Mouse (Mus musculus) gastrocnemius, postnatal 36 days (tissue): ENCODE results near the gene Armc7. TPM values are rescaled to one million over a fixed set of nuclear protein-coding genes. Genes with fewer than 3 reads are reported as not detected.
"Not testable (repeated sequence)": the region's sequence is repeated elsewhere in the genome, so short reads cannot be mapped to it uniquely, and the experiment has no call there.

ENCODE experiments used
- DNase-seq, 2 experiments: peaks; one replicate each; pipeline ENCODE4 v3.0.0; 2022
- intact Hi-C: fragments of 180-260 bp; cut with DNase I; formaldehyde crosslinking; loops from one replicate; pipeline ENCODE4 v1.15.1; 2025
- total RNA-seq, 2 experiments: library from RNA; stranded (reverse); gene quantifications; 2 replicates each; pipeline ENCODE4 v1.2.3; 2021

Armc7 gene
- total RNA-seq, 2 experiments from 2014 or later: 0.89 to 1.2 TPM

DNA sequence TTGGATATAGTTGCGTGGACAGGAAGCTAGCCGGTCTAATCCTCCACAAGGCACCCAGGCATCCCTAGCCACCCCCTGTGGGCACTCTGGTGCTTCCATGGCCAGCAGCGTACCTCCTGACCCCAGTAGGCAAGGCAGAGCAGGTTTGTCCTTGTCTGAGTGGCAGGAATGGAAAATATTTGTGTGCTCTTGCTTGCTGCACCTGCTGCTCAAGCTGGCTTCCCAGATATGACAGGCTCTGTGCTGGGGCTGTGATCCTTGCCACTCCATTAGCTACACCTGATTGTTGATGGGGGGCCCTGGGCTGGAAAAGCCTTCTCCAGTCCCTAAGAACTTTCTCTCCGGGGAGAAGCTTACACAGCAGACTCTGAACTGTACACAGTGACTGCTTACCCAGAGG is 22.2 kb upstream of the Armc7 start:
- intact Hi-C loops: no loop called here
- DNase-seq: no peak

DNA sequence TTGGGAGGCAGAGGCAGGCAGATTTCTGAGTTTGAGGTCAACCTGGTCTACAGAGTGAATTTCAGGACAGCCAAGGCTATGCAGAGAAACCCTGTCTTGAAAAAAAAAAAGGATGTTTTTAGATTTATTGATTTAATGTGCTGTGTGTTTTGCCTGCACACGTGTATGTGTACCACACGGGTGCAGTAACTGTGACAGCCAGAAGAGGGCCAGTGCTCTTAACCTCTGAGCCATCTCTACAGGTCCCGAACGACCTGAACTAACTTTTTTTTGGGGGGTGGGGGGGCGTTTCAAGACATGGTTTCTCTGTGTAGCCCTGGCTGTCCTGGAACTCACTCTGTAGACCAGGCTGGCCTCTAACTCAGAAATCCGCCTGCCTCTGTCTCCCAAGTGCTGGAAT is 20.6 kb upstream of the Armc7 start:
- intact Hi-C loops, DNase-seq: not testable (repeated sequence)

DNA sequence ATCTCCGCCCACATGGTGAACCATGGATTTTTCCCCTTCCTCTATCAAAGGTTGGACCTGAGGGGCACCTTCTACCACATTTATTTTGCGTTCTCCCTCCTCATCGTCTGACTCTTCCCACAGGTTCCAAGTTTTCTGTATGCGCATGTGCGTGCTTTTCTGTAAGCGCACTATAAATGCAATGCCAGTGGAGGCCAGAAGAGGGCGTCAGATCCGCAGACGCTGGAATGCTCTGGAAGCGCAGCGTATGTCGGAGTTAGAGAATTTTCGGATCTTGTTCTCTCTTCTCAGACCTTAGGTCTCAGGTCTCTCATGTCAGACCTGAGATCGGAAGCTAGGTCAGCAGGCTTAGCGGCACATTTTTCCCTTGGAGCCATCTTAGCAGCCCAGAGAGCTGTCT is 19.8 kb upstream of the Armc7 start:
- intact Hi-C loops: no loop called here
- no peak for DNase-seq

DNA sequence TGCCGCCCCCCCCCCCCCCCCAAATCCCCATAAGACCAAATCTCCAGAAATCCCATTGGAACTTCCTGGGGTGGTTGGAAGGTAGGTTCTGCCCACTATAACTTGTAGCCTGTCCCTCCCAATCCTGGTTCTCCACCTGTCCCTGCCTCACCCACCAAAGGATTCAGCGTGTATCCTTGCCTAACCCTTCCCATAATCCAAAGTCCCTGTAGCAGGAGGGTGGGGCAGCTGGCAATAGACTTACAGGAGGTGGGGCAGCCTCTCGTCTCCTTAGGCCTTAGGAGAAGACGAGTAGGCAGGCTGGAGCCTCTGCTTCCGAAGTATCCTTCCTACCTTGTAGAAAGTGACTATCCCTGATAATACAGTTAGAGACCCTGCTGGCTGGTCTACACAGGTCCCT is 19.3 kb upstream of the Armc7 start:
- intact Hi-C loops: no loop called here
- DNase-seq: no peak

DNA sequence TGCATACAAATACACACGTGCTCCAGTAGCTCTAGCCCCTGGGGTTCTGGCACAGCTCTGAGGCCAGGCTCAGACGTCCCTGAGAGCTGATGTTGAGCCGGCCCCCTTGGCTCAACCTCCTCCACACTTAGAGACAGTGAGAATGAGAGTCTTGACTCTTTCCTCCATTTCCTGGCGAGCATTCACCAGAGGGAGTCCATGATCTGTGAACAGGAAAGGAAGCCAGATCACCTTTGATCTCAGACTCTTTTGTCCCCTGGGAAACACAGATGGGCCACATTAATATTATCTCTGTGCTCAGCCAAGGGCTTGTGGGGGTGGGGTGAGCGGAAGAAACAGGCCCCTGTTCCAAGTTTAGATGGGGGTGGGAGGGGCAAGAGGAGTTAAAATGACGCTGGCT is 18.1 kb upstream of the Armc7 start:
- intact Hi-C loops: no loop called here
- DNase-seq: no peak

DNA sequence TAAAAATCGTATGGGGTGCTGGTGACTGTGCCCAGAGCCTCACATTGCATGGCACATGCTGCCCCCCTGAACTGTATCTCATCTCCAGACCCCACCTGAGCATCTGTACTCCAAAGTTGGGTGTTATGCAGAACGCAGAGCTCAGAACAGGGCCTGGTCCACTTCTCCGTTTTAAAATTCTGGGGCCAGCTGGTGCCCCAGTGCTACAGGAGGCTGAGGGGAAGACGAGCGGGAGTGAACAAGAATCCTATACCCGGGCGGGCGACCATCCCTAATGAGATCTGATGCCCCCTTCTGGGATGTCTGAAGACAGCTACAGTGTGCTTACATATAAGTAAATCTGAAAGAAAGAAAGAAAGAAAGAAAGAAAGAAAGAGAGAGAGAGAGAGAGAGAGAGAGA is 14.5 kb upstream of the Armc7 start:
- intact Hi-C loops: no loop called here

DNA sequence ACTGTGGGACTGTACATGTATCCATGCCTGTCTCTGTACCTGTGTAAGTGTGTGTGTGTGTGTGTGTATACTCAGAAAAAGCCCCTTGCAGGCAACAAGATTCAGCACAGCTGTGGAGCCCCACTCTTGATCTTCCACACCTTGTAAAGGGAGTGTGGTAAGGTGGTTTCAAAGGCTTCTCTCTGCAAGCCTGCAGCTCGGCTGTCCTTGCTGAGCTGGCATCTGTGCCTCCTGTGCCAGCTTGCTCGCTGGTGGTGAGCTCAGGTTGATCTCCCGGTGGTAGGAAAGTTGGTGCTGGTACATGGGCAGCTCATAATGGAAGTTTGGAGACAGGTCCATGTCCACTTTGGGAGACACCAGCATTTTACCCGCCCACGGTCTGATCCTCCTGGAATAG is 13.6 kb upstream of the Armc7 start:
- intact Hi-C loops: no loop called here
- DNase-seq: no peak

More for the DNA sequence above, 14.5 kb upstream of the Armc7 start:
- no peak for DNase-seq

DNA sequence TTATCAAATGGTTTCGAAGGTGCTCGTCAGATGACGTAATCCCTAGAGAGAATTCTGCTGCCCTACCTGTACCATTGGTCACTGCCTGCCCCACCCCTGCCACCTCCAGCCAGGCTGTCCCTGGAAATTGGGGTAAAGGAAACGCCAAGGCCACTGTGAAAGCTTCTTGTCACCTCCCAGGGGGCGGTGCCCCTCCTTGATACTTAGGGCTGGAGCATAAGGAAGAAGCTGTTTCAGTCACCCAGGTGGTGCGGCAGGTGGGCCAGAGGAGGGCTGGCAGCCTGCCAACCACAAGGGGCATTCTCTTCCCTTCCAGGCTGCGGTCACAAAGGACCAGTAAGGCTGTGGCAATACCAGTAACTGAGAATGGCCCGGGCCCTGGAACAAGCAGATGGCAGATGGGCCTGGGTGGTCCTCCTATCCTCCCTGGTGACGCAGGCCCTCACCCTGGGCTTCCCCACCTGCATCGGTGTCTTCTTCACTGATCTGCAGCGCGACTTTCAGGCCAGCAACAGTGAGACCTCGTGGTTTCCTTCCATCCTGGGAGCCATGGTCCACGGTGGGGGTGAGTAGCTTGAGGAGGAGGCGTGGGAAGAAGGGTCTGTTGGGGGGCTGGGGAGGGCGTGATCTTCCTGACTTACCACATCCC is 13.1 kb upstream of the Armc7 start, which contains the start of gene Slc16a5:
Gene Slc16a5 (plus strand): TSS at position 232 of the 649 bp plus-strand sequence.
- intact Hi-C loops: no loop called here
- no peak for DNase-seq

DNA sequence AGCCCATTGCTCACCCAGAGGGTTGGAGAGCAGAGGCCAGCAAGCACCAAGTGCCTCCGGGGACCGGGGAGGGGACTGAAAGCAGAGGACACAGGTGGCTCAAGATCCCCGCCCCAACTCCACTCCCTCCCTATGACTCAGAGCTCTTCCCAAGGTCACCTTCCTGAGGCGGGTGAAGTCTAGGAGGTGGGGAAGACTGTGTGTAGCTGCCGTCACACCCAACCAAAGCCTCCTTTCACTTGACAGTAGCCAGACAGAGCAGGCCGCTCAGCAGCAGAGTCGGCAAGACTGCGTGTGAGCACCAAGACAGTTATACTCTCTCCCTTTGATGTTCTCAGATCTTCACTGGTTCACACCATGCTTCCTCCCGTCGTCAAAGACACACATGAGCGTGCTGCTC is 12.1 kb upstream of the Armc7 start:
- DNase-seq: no peak
- intact Hi-C loops: no loop called here

DNA sequence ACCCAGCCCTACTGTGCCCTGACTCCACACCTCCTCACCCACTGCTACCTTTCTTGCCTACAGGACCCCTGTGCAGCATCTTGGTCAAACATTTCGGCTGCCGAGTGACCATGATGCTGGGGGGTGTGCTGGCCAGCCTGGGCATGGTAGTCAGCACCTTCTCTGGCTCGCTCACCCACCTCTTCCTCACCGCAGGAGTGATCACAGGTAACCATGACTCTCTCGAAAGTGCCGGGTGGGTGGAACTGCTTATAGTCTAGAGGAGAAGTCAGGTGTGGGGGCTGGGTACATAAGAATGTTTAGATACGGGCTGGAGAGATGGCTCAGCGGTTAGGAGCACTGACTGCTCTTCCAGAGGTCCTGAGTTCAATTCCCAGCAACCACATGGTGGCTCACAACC is 10.6 kb upstream of the Armc7 start:
- DNase-seq: no peak
- intact Hi-C loops: no loop called here

DNA sequence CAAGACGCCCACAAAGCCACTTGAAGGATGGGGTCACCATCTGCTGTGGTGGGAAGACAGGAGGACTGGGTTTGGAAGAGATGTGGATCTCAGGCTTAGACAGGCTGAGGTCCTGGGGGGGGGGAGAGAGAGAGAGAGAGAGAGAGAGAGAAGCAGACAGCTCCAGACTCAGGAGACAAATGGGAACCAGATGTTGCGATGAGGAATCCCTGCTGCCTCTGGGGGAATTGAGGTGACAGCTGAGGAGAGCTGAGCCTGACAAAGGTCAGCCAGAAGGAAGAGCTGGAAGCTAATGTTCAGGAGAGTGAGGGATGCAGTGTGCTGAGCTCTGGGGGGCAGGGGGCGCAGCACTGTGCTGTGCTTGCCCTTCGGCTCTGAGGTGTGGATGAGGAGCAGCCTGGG is 8.2 kb upstream of the Armc7 start:
- no peak for DNase-seq
- intact Hi-C loops: no loop called here

DNA sequence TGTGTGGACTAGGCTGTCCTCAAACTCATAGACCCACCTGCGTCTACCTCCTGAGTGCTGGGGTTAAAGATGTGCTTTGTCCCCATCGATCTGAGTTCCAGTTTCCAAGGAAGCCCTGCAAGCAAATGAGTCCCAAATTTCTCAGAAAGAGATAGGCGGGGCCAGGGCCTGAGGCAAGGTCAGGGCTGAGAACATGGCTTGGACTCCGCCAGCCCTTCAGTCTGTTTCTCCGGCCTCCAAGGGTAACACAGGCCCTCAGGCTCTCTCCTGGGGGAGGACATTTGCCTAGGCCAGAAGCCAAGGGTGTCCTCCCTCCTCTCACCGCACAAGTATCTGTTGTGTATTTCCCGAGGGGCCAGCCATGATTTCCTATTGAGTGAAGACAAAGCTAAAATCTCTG is 3.3 kb upstream of the Armc7 start:
- intact Hi-C loops: no loop called here
- DNase-seq: no peak

DNA sequence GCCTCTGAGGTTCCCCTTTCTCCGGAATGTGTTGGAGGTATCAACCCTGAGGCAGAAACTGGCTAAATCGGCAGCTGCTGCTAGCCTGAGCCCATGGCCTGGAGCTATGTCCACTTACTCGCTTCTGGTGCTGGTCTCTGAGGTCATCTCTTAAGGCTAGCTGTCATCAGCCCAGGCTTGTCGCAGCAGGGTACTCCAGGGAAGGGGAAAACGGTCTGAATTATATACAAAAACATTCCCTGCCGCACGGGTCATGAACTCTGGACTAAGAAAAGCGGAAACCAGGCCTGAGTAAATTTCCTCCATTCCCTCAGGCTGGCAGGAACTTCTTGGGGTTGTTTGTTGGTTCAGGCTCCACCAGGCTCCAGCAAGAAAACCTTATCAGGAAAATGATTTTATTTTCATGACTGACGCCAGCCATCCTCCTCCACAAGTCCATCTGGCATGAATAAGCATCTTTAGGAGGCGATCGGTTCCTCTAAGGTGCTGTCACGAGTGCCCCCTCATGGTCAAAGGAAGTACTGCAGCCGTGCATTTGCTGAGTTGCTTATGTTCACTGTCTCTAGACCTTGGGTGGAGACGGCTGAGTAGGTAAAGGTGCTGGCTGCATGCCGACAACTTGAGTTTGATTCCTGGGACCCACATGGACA is 1.7 kb upstream of the Armc7 start:
- intact Hi-C loops: loop anchor here (1.0 kb wide), 1 partner anchor 45 kb away; no protein-coding TSS in a partner anchor
- peak; percentile 89 to 96 for DNase-seq

DNA sequence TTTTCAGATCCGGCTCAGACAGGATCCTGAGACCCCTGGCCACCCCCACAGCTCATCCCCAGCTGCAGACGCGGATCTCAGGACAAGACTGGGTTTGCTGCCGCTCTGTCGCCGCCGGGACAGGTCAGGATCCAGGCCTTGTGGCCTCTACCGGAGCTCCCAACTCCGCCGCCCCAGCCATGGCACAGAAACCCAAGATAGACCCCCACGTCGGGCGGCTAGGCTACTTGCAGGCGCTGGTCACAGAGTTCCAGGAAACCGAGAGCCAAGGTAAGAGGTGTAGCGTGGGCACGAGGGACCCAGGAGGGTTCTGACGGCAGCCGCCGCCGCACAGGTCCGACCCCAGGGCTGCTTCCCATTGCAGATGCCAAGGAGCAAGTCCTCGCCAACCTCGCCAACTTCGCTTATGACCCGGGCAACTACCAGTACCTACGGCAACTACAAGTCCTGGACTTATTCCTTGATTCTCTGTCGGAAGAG is 331 bp downstream of the Armc7 start:
- DNase-seq: no peak
- intact Hi-C loops: no loop called here

DNA sequence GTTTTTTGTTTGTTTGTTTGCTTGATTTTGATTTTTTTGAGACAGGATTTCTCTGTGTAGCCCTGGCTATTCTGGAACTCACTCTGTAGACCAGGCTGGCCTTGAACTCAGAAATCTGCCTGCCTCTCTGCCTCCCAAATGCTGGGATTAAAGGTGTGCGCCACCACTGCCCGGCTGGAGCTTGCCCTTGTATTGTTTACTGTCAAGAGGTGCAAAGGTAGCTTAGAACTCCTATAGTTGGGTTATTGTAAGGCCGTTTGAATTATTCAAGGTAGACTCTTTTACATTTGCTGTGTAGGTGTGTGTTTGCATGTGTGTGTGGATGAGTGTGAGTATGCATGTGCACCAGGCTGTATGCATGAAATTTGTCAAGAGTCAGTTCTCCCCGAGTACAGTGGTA is 1.2 kb downstream of the Armc7 start:
- intact Hi-C loops, DNase-seq: not testable (repeated sequence)

DNA sequence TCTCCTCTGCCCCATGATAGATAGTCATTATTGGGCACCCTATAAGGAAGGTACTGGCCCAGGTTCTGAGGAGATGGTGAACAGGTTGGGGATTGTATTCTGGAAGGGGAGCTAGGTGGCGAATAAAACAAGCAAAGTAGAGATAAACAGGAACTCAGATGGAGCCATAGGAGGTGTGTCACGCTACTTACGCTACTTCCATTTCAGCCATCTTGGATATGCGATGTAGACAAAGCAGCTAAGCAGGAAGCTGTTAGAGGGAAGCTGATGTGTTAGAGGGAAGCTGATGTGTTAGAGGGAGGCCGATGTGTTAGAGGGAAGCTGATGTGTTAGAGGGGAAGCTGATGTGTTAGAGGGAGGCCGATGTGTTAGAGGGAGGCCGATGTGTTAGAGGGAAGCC is 1.9 kb downstream of the Armc7 start:
- intact Hi-C loops: not testable (repeated sequence)

DNA sequence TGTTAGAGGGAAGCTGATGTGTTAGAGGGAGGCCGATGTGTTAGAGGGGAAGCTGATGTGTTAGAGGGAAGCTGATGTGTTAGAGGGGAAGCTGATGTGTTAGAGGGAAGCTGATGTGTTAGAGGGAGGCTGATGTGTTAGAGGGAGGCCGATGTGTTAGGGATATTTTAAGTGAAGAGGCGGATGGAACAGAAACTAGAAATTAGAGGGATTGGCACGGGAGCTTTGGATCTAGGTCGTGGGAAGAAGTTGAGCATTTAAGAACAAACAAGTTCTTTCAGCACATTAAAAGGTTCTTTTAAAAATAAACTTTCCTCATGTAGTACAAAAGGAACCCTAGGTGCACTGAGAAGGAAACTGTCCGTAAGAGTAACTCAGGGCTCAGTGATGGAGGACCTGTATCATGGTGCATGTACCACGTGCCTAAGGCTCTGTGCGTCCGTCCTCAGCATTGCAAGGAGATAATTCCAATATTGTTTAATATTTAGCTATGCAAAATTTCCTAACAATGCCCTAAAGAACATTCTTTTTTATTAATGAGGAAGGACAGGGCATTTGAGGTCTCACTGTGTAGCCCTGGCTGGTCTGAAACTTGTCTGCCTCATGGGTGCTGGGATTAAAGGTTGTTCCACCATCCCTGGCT is 3.0 kb downstream of the Armc7 start:
- DNase-seq: no peak
- intact Hi-C loops: no loop called here

More for the DNA sequence above, 1.9 kb downstream of the Armc7 start:
- not testable (repeated sequence) for DNase-seq

DNA sequence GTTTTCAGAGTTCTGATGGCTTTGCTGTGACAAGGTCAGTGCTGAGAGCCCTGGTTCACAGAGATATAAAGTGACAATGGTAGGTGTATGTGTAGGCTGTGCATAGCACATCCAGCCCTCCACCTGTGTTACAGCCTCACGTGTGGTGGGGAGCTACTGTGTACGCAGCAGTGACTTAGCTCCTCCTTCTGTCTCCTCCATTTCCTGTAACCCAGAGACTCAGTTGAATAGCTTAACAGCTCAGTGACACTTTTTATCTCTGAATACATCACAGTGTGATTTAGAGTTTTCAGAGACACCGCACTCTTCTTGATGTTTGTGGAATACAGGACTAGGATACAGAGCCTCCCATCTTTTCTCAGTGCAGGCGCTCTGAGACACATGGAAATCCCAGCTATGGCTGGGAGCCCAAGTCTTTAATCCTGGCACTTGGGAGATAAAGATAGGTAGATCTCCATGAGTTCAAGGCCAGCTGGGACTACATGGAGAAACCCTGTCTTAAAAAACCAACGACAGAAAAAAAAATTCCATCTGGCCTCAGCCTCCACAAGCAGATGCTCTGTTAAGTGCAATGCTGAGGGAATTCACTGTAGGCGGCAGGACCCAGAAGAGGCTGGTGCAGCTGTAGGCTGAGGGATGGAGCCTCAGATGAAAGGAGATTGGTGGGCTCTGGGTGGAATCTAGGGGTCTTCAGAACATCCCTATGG is 6.2 kb downstream of the Armc7 start:
- intact Hi-C loops: no loop called here
- no peak for DNase-seq

DNA sequence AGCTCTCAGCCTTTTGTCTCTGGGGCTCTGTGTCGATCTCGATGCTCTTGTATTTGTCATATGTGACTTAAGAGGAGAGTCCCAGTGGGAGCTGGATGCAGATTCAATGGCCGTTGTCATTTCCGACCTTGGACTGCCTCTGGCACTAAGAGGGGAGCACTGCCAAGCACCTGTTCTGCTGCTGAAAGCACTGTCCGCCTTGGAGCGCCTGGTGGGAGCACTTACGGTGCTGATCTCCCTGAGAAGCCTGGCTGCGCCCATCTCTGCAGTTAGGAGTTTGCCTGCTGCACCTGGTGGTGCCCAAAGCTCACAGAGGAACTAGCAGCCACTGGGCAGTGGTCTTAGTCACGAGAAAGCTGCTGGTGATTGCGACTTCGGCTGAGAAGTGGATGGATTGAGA is 7.8 kb downstream of the Armc7 start:
- intact Hi-C loops: no loop called here
- DNase-seq: no peak

DNA sequence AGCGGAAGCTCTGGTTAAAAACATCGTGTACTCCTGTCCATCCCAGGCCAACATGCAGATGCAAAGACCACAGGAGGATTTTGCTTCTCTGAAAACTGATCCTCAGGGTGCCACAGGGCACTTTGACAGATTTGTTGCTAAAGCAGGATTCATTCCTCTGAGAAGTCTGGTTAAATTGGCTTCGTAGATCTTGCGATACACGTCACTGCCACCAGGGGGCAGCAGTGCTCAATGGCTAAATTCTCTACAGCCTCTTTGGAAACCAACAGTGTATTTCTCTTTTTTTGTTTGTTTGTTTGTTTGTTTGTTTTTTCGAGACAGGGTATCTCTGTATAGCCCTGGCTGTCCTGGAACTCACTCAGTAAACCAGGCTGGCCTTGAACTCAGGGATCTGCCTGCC is 8.3 kb downstream of the Armc7 start:
- intact Hi-C loops: loop anchor here (2.0 kb wide), 1 partner anchor 55 kb away; no protein-coding TSS in a partner anchor
- DNase-seq: peak; percentile 41 to 82

DNA sequence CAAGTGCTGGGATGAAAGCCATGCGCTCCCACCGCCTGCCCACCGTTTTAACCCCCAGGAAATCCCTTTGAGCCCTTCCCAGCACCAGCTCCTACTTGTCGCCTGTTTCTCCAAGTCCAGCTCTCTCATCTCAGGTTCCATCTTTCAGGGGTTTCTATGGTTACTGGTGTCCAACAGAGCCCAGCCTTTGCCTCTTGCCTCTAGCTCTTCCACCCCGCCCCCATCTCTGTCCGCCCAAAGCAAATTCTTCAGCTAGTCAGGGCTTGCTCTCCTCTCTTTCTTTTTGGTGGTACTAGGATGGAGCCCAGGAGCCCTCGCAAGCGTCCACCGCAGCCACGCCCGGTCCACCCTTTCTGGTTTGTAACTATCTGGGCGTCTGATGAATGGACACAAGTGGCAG is 9.7 kb downstream of the Armc7 start:
- no peak for DNase-seq
- intact Hi-C loops: loop anchor here (2.0 to 5.0 kb wide), 3 partner anchors 54 to 232 kb away; partner anchors contain the start of gene Mif4gd
